Mouse (Mus musculus) subcutaneous adipose tissue, adult 2 months (tissue): Measurements from ENCODE around the gene Ptbp2. TPM values are rescaled to one million over a fixed set of nuclear protein-coding genes. Genes with fewer than 3 reads are reported as not detected.

ENCODE experiments used
- polyA plus RNA-seq: library from polyadenylated mRNA; depleted of rRNA; stranded (reverse); fragments of >200 nt; gene quantifications from 2 replicates; pipeline ENCODE4 v1.2.3, GENCODE M21; 2012; ENCODE audit warnings: low replicate concordance; rRNA removed

The Ptbp2 gene
- 9.0 and 23.4 TPM in 2 replicates for polyA plus RNA-seq

GRCm38 (mm10) chr3:119784366-119784765 is at the start of gene Ptbp2:
Gene Ptbp2, minus strand, starts transcription at chr3:119784466.

